Mouse (Mus musculus): ENCODE results near the gene Tunar. TPM values are rescaled to one million over a fixed set of nuclear protein-coding genes. Genes with fewer than 3 reads are reported as not detected.
A peak's percentile ranks its signal among the peaks of the same experiment; 100 is the strongest.

Tunar gene
- not detected in 2 replicates for polyA plus RNA-seq (2014; fragmentation: Nextera tagmentation; extraction: Ambion mirVana)

DNA sequence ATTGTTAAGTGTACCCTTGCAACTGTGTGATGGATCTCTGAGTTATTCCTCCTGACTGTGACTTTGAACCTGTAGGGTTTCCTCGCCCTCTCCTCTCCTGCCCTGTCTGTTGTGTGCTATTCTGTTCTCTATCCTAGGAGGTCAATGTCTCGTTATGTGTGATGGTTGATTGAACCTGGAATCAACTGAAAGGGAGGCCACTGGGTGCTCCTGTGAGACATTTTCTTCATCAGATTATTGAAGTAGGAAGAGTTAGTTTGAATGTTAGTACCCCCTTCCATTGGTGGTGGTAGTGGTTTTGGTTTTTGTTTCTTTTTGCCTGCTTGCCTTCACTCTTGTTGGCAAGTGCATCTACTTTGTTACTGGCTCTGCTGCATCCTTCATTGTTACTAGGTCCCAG lies at the start of gene Tunar:
Gene Tunar (plus strand): TSS at position 301 of the 400 bp plus-strand sequence.
- Histone ChIP-seq H3K9me3 (ENCODE audit: control insufficient read depth, low read length) (no peaks in the 10 kb centered on the region), H3K36me3 (ENCODE audit: control insufficient read depth, insufficient read depth, low read length) (no peaks in the 10 kb centered on the region), H3K4me3 (ENCODE audit: control insufficient read depth in 1 of 2, insufficient read depth in 1 of 2, low read depth in 1 of 2, low read length in 2 of 2) (no peak within 1 kb of the TSS), H3K4me1 (ENCODE audit: control insufficient read depth in 2 of 2, insufficient read depth in 2 of 2, low read length in 2 of 2) (peaks cover 0 to 3% of the 10 kb centered on the region in 2 experiments; a peak in 2 of 4 replicates), H3K27me3 (ENCODE audit: control insufficient read depth, insufficient read depth, low read length) (peaks cover 51% of the 10 kb centered on the region), H3K9ac (ENCODE audit: low read length) (no peak within 1 kb of the TSS), H3K27ac (replicated peaks in 1 of 2; ENCODE audit: control insufficient read depth in 1 of 2, insufficient read depth in 1 of 2, low read depth in 2 of 2, low read length in 2 of 2) (no peak within 1 kb of the TSS), H3K4me2 (ENCODE audit: low read length) (no peak within 1 kb of the TSS)
- WGBS, result 81% methylated on average over 2 of the region's 2 CpGs
- ATAC-seq (ENCODE audit: insufficient number of reproducible peaks, insufficient read depth, low FRiP score, low read depth), result no peak

DNA sequence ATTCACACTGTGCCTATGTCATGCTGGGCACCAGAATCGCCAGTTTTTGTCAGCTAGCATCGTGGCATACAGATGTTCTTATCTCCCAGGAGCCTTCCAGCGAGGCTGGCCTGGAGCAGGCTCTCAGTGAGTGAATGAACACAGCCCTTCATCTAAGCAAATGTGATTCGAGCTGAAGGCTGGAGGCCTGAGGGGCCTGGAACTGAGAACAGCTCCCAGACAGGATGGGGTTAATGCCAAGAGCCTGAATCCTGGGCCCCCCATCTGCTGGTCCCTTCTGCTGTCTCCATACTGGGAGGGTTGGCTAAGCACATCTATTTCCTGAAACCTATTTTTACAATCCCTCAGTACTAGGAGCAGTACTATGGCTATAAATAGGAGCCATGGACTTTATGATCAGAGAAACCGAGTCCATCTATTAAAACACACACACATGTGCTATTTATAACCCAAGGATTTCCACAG lies 21.1 kb upstream of the Tunar start:
- ATAC-seq (ENCODE audit: insufficient number of reproducible peaks, insufficient read depth, low FRiP score, low read depth), result no peak
- peaks cover 9 to 12% of the 10 kb centered on the region in 2 experiments for H3K4me1 ChIP-seq (ENCODE audit: control insufficient read depth in 2 of 2, insufficient read depth in 2 of 2, low read length in 2 of 2)
- no peaks in the 10 kb centered on the region for H3K27me3 ChIP-seq (ENCODE audit: control insufficient read depth, insufficient read depth, low read length)

DNA sequence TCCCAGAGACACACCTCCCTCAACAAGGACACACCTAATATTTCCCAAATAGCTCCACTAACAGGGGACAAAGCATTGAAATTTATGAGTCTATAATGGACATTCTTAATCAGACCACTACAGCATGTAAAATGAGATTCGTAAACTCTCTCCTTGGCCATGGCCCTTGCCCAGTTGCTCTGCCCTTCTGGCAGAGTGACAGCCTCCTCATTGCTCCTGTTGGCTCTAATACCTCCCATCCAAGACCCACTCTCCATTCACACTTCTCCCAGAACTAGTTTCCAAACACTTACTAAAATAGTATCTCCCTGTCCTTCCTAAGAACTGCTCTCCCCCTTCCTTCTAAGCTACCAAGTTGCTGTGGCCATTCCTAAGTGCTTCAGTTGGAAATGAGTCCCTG lies 19.3 kb upstream of the Tunar start:
- no peak overlapping the region for H3K4me2 ChIP-seq (ENCODE audit: low read length)
- H3K9me3 ChIP-seq (ENCODE audit: control insufficient read depth, low read length), result no peaks in the 10 kb centered on the region
- no peak for ATAC-seq (ENCODE audit: insufficient number of reproducible peaks, insufficient read depth, low FRiP score, low read depth)
- H3K4me1 ChIP-seq (ENCODE audit: control insufficient read depth in 2 of 2, insufficient read depth in 2 of 2, low read length in 2 of 2), result peaks cover 9 to 12% of the 10 kb centered on the region in 2 experiments
- no peak overlapping the region for H3K27ac ChIP-seq (replicated peaks in 1 of 2; ENCODE audit: control insufficient read depth in 1 of 2, insufficient read depth in 1 of 2, low read depth in 2 of 2, low read length in 2 of 2)
- no peak overlapping the region for H3K9ac ChIP-seq (ENCODE audit: low read length)
- WGBS, result 86% methylated on average over 1 of the region's 1 CpGs
- no peaks in the 10 kb centered on the region for H3K27me3 ChIP-seq (ENCODE audit: control insufficient read depth, insufficient read depth, low read length)
- H3K36me3 ChIP-seq (ENCODE audit: control insufficient read depth, insufficient read depth, low read length), result no peaks in the 10 kb centered on the region
- no peak overlapping the region for H3K4me3 ChIP-seq (ENCODE audit: control insufficient read depth in 1 of 2, insufficient read depth in 1 of 2, low read depth in 1 of 2, low read length in 2 of 2)

More for the DNA sequence above, 21.1 kb upstream of the Tunar start:
- no peak overlapping the region for H3K27ac ChIP-seq (replicated peaks in 1 of 2; ENCODE audit: control insufficient read depth in 1 of 2, insufficient read depth in 1 of 2, low read depth in 2 of 2, low read length in 2 of 2)
- no peak overlapping the region for H3K9ac ChIP-seq (ENCODE audit: low read length)
- H3K9me3 ChIP-seq (ENCODE audit: control insufficient read depth, low read length), result peaks cover 3% of the 10 kb centered on the region; the same call in 1 of the 2 replicates
- H3K36me3 ChIP-seq (ENCODE audit: control insufficient read depth, insufficient read depth, low read length), result no peaks in the 10 kb centered on the region
- H3K4me3 ChIP-seq (ENCODE audit: control insufficient read depth in 1 of 2, insufficient read depth in 1 of 2, low read depth in 1 of 2, low read length in 2 of 2), result no peak overlapping the region
- WGBS, result 48% methylated on average over 5 of the region's 5 CpGs
- H3K4me2 ChIP-seq (ENCODE audit: low read length), result no peak overlapping the region

DNA sequence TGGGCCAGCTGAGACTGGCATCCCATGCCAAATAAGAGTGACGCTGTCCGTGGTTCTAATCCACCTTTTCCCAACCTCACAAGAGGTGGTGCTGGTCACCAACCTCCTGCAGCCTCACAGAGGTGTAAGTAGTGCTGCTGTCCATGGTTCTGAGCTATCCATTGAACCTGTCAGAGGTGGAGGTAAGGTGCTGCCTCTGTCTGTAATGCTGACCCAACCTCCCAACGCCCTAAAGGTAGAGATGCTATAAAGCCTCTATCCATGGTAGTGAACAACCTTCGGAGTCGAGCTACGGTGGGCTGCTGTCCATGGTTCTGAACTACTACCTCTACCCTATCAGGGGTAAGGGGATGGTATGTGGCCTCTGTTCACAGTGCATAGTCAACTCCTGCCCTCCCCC lies 11.5 kb upstream of the Tunar start:
- Histone ChIP-seq H3K4me2 (ENCODE audit: low read length) (no peak overlapping the region), H3K9ac (ENCODE audit: low read length) (no peak overlapping the region), H3K36me3 (ENCODE audit: control insufficient read depth, insufficient read depth, low read length) (no peaks in the 10 kb centered on the region), H3K27me3 (ENCODE audit: control insufficient read depth, insufficient read depth, low read length) (no peaks in the 10 kb centered on the region), H3K4me1 (ENCODE audit: control insufficient read depth in 2 of 2, insufficient read depth in 2 of 2, low read length in 2 of 2) (no peaks in the 10 kb centered on the region), H3K27ac (replicated peaks in 1 of 2; ENCODE audit: control insufficient read depth in 1 of 2, insufficient read depth in 1 of 2, low read depth in 2 of 2, low read length in 2 of 2) (no peak overlapping the region), H3K4me3 (ENCODE audit: control insufficient read depth in 1 of 2, insufficient read depth in 1 of 2, low read depth in 1 of 2, low read length in 2 of 2) (no peak overlapping the region), H3K9me3 (ENCODE audit: control insufficient read depth, low read length) (no peaks in the 10 kb centered on the region)
- no peak for ATAC-seq (ENCODE audit: insufficient number of reproducible peaks, insufficient read depth, low FRiP score, low read depth)
- 23% methylated on average over 6 of the region's 6 CpGs for WGBS

DNA sequence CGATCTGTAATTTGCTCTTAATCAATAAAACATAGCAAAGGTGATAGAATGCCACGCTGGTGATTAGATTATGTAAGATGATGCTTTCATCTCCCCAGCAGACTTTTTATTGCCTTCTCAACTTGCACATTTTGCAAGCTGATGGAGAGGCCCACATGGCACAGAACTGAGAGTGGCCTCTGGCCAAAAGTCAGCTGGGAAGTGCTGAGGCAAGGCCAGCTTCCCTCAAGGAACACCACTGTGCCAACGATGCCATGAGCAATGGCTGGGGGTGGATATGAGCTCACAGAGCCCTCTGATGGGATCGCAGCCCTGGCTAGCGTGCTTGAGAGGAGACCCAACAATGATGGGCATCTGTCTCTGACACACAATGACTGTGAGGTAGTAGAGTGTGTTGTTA lies 6.6 kb upstream of the Tunar start:
- H3K9ac ChIP-seq (ENCODE audit: low read length), result no peak overlapping the region
- H3K4me1 ChIP-seq (ENCODE audit: control insufficient read depth in 2 of 2, insufficient read depth in 2 of 2, low read length in 2 of 2), result no peaks in the 10 kb centered on the region
- no peak overlapping the region for H3K4me3 ChIP-seq (ENCODE audit: control insufficient read depth in 1 of 2, insufficient read depth in 1 of 2, low read depth in 1 of 2, low read length in 2 of 2)
- H3K9me3 ChIP-seq (ENCODE audit: control insufficient read depth, low read length), result no peaks in the 10 kb centered on the region
- no peak overlapping the region for H3K4me2 ChIP-seq (ENCODE audit: low read length)
- no peaks in the 10 kb centered on the region for H3K27me3 ChIP-seq (ENCODE audit: control insufficient read depth, insufficient read depth, low read length)
- no peaks in the 10 kb centered on the region for H3K36me3 ChIP-seq (ENCODE audit: control insufficient read depth, insufficient read depth, low read length)
- no peak overlapping the region for H3K27ac ChIP-seq (replicated peaks in 1 of 2; ENCODE audit: control insufficient read depth in 1 of 2, insufficient read depth in 1 of 2, low read depth in 2 of 2, low read length in 2 of 2)
- WGBS, result 71% methylated on average over 5 of the region's 5 CpGs
- ATAC-seq (ENCODE audit: insufficient number of reproducible peaks, insufficient read depth, low FRiP score, low read depth), result no peak

DNA sequence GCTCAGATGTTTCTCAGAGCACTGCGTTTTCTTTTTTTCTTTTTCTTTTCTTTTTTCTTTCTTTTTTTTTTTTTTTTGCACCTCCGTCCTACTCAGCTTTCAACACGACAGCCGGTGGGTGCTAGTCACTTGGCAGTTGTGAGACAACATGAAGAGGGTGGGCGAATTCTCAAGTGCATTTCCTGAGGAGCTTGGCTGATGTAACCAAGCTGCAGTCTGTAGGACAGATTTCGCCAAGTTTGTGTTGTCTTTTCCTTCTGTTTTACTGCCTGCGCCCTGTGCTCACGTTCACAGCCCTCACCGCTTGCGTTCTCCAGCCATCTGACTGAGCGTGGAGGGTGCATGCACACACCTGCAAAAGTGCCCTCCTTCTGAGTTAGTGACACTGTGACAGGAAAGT lies 5.3 kb upstream of the Tunar start:
- Histone ChIP-seq H3K4me2 (ENCODE audit: low read length) (no peak overlapping the region), H3K36me3 (ENCODE audit: control insufficient read depth, insufficient read depth, low read length) (no peaks in the 10 kb centered on the region), H3K9ac (ENCODE audit: low read length) (no peak overlapping the region), H3K27me3 (ENCODE audit: control insufficient read depth, insufficient read depth, low read length) (peaks cover 6% of the 10 kb centered on the region; the same call in 1 of the 2 replicates), H3K27ac (replicated peaks in 1 of 2; ENCODE audit: control insufficient read depth in 1 of 2, insufficient read depth in 1 of 2, low read depth in 2 of 2, low read length in 2 of 2) (no peak overlapping the region), H3K4me1 (ENCODE audit: control insufficient read depth in 2 of 2, insufficient read depth in 2 of 2, low read length in 2 of 2) (no peaks in the 10 kb centered on the region), H3K9me3 (ENCODE audit: control insufficient read depth, low read length) (no peaks in the 10 kb centered on the region), H3K4me3 (ENCODE audit: control insufficient read depth in 1 of 2, insufficient read depth in 1 of 2, low read depth in 1 of 2, low read length in 2 of 2) (no peak overlapping the region)
- no peak for ATAC-seq (ENCODE audit: insufficient number of reproducible peaks, insufficient read depth, low FRiP score, low read depth)
- WGBS, result 50% methylated on average over 11 of the region's 11 CpGs

DNA sequence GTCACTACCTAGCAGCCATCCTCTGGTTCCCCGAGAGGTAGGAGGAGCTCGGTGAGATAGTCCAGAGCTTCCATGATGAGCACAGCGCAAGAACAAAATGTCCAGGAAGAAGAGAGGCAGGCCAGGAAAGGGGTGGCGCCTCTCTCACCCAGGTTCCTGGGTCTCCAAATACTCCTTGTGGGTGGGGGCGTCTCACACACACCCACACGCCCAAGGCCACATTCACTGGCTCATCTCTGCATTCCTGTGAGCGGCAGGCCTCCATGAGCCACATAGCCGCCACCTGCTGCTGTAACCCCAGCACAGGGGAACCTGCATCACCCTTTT lies 2.4 kb downstream of the Tunar start:
- ATAC-seq (ENCODE audit: insufficient number of reproducible peaks, insufficient read depth, low FRiP score, low read depth), result peak; percentile 24; the same call in 1 of the 2 replicates
- Histone ChIP-seq H3K4me1 (ENCODE audit: control insufficient read depth in 2 of 2, insufficient read depth in 2 of 2, low read length in 2 of 2) (peaks cover 0 to 3% of the 10 kb centered on the region in 2 experiments; a peak in 2 of 4 replicates), H3K27ac (replicated peaks in 1 of 2; ENCODE audit: control insufficient read depth in 1 of 2, insufficient read depth in 1 of 2, low read depth in 2 of 2, low read length in 2 of 2) (no peak overlapping the region), H3K36me3 (ENCODE audit: control insufficient read depth, insufficient read depth, low read length) (no peaks in the 10 kb centered on the region), H3K27me3 (ENCODE audit: control insufficient read depth, insufficient read depth, low read length) (peaks cover 74% of the 10 kb centered on the region), H3K4me2 (ENCODE audit: low read length) (peak overlapping the region; percentile 94), H3K4me3 (ENCODE audit: control insufficient read depth in 1 of 2, insufficient read depth in 1 of 2, low read depth in 1 of 2, low read length in 2 of 2) (peak overlapping the region; percentile 37 to 50), H3K9me3 (ENCODE audit: control insufficient read depth, low read length) (no peaks in the 10 kb centered on the region), H3K9ac (ENCODE audit: low read length) (no peak overlapping the region)
- WGBS, result 16% methylated on average over 8 of the region's 8 CpGs

Data from heart, embryonic 14.5 days (tissue).